In the genomic region with DNA sequence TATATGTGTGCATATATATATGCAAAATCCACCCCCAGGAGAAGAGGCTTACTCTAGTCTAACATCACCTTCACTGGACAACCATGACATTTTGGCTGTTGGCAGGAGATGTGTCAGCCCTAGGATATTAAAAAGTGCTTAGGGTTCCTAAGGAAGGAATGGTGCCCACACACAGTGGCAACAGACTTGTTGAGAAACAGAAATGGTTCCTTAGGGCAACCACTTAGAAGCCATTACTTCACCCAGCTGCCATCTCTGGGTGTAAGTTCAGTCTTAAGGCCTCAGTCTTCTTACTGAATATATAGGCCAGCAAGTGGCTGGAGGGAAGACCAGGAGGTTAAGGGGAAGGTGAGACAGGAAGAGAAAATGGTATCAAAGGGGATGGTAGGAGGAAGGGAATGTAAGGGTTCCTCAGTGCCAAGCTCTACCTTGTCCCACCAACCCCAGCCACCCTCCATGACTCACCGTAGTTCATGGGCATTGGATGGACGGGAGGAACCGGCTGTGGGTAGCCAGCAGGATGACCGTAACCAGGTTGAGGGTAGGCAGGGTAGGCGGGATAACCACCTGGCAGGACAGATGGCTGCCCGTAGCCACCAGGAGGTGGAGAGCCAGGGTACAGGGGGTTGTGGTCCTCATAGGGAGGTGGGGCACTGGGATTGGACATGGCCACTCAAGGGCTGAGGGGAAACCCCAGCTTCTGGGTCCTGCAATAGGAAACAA, we compare ENCODE assay signal across 7 mouse cellular contexts. TPM values are rescaled to one million over a fixed set of nuclear protein-coding genes. Genes with fewer than 3 reads are reported as not detected.
A peak's percentile ranks its signal among the peaks of the same experiment; 100 is the strongest.
DNase-seq lines count a peak whose midpoint lies in the region; ATAC-seq and TF ChIP-seq lines count a peak whose summit lies in the region.

No protein-coding gene starts in this region.

- H3K27me3 ChIP-seq in erythroblast, embryonic 14.5 days (ENCODE audit: control insufficient read depth), result no peaks in the 10 kb centered on the region
- H3K27me3 ChIP-seq in intestine, embryonic 15.5 days (replicated peaks), result no peaks in the 10 kb centered on the region
- H3K27me3 ChIP-seq in neural tube, embryonic 15.5 days (replicated peaks), result no peaks in the 10 kb centered on the region

- H3K4me3 ChIP-seq in left cerebral cortex, adult 2 months, result no peak overlapping the region
- peak overlapping the region; percentile 62 for H3K4me3 ChIP-seq in erythroblast, embryonic 14.5 days (replicated peaks)
- H3K4me3 ChIP-seq in intestine, embryonic 15.5 days (replicated peaks), result peak overlapping the region; percentile 27
- H3K4me3 ChIP-seq in neural tube, embryonic 15.5 days (replicated peaks), result no peak overlapping the region

- no peak for TF ChIP-seq CTCF in left cerebral cortex, adult 2 months (IDR thresholded peaks at IDR 0.05)

- peaks cover 71% of the 10 kb centered on the region for H3K36me3 ChIP-seq in erythroblast, embryonic 14.5 days (ENCODE audit: control insufficient read depth)
- peaks cover 20% of the 10 kb centered on the region for H3K36me3 ChIP-seq in intestine, embryonic 15.5 days
- H3K36me3 ChIP-seq in neural tube, embryonic 15.5 days, result peaks cover 24% of the 10 kb centered on the region

- no peak for DNase-seq in left cerebral cortex, adult 2 months (ENCODE audit: extremely low spot score in 1 of 2, low spot score in 2 of 2)
- no peak for DNase-seq in left cerebral cortex, postnatal 10 days (ENCODE audit: extremely low spot score in 1 of 2, low spot score in 2 of 2)
- DNase-seq in gastrocnemius, postnatal 25 days, result no peak
- no peak for DNase-seq in urinary bladder, postnatal 14 days (ENCODE audit: low spot score)

- intact Hi-C loops in left cerebral cortex, adult 2 months (cut with DNase I), result no loop called here
- intact Hi-C loops in left cerebral cortex, postnatal 10 days (cut with DNase I), result no loop called here

- no peak for ATAC-seq in intestine, embryonic 15.5 days
- ATAC-seq in neural tube, embryonic 15.5 days (ENCODE audit: low FRiP score), result peak; percentile 1; the same call in 1 of the 2 replicates

- peak overlapping the region; percentile 92 for H3K27ac ChIP-seq in left cerebral cortex, adult 2 months
- H3K27ac ChIP-seq in intestine, embryonic 15.5 days, result peak overlapping the region; percentile 100
- peak overlapping the region; percentile 83 for H3K27ac ChIP-seq in neural tube, embryonic 15.5 days (replicated peaks)

- 82% methylated on average over 6 of the region's 6 CpGs for WGBS in intestine, embryonic 15.5 days
- 94% methylated on average over 6 of the region's 6 CpGs for WGBS in neural tube, embryonic 15.5 days

- H3K4me1 ChIP-seq in erythroblast, embryonic 14.5 days (ENCODE audit: control insufficient read depth), result peaks cover 67% of the 10 kb centered on the region
- peaks cover 65% of the 10 kb centered on the region for H3K4me1 ChIP-seq in intestine, embryonic 15.5 days (replicated peaks)
- H3K4me1 ChIP-seq in neural tube, embryonic 15.5 days, result peaks cover 57% of the 10 kb centered on the region

- H3K9me3 ChIP-seq in erythroblast, embryonic 14.5 days (ENCODE audit: control insufficient read depth, low read length), result no peaks in the 10 kb centered on the region
- H3K9me3 ChIP-seq in intestine, embryonic 15.5 days, result no peaks in the 10 kb centered on the region
- no peaks in the 10 kb centered on the region for H3K9me3 ChIP-seq in neural tube, embryonic 15.5 days (replicated peaks)

- H3K4me2 ChIP-seq in intestine, embryonic 15.5 days (replicated peaks), result peak overlapping the region; percentile 68
- H3K4me2 ChIP-seq in neural tube, embryonic 15.5 days, result peak overlapping the region; percentile 35

- H3K9ac ChIP-seq in intestine, embryonic 15.5 days, result no peak overlapping the region
- no peak overlapping the region for H3K9ac ChIP-seq in neural tube, embryonic 15.5 days (replicated peaks)

RNA-seq across cellular contexts. Expression of a gene that starts 10.2 kb away (rescaled TPM):
- total RNA-seq in left cerebral cortex, adult 2 months (2021), result 100 to 1,000 TPM; 155 to 164 TPM
- total RNA-seq in left cerebral cortex, postnatal 10 days (2021), result 100 to 1,000 TPM; 109 to 124 TPM
- 10.0 and 10.9 TPM in 2 replicates for polyA plus RNA-seq in erythroblast, embryonic 14.5 days (2012)
- polyA plus RNA-seq in intestine, embryonic 15.5 days (2015; fragmentation: Nextera tagmentation; extraction: Ambion mirVana), result 120 and 127 TPM in 2 replicates
- 152 and 156 TPM in 2 replicates for polyA plus RNA-seq in neural tube, embryonic 15.5 days (2015; fragmentation: Nextera tagmentation; extraction: Ambion mirVana)
- 10 to 100 TPM; 56.7 to 58.0 TPM for total RNA-seq in gastrocnemius, postnatal 25 days (2021)

RNA-seq across cellular contexts. Expression of a gene that starts 10.4 kb away (rescaled TPM):
- 100 to 1,000 TPM; 140 to 143 TPM for total RNA-seq in left cerebral cortex, adult 2 months (2021)
- 100 to 1,000 TPM; 131 to 139 TPM for total RNA-seq in left cerebral cortex, postnatal 10 days (2021)
- polyA plus RNA-seq in erythroblast, embryonic 14.5 days (2012), result 12.2 and 15.5 TPM in 2 replicates
- polyA plus RNA-seq in intestine, embryonic 15.5 days (2015; fragmentation: Nextera tagmentation; extraction: Ambion mirVana), result 225 and 244 TPM in 2 replicates
- 209 and 236 TPM in 2 replicates for polyA plus RNA-seq in neural tube, embryonic 15.5 days (2015; fragmentation: Nextera tagmentation; extraction: Ambion mirVana)
- 10 to 100 TPM; 63.6 to 65.8 TPM for total RNA-seq in gastrocnemius, postnatal 25 days (2021)

RNA-seq across cellular contexts. Expression of a gene that starts 10.5 kb away (rescaled TPM):
- total RNA-seq in left cerebral cortex, adult 2 months (2021), result 10 to 100 TPM; 19.4 to 22.0 TPM
- 10 to 100 TPM; 10.4 to 11.2 TPM for total RNA-seq in left cerebral cortex, postnatal 10 days (2021)
- polyA plus RNA-seq in erythroblast, embryonic 14.5 days (2012), result 2.7 and 3.3 TPM in 2 replicates
- polyA plus RNA-seq in intestine, embryonic 15.5 days (2015; fragmentation: Nextera tagmentation; extraction: Ambion mirVana), result 54.9 and 64.3 TPM in 2 replicates
- 10.1 and 12.9 TPM in 2 replicates for polyA plus RNA-seq in neural tube, embryonic 15.5 days (2015; fragmentation: Nextera tagmentation; extraction: Ambion mirVana)
- 10 to 100 TPM; 28.5 to 36.6 TPM for total RNA-seq in gastrocnemius, postnatal 25 days (2021)

RNA-seq across cellular contexts. Expression of a gene that starts 16.5 kb away (rescaled TPM):
- not detected for total RNA-seq in left cerebral cortex, adult 2 months (2021)
- not detected for total RNA-seq in left cerebral cortex, postnatal 10 days (2021)
- not detected in 2 replicates for polyA plus RNA-seq in erythroblast, embryonic 14.5 days (2012)
- polyA plus RNA-seq in intestine, embryonic 15.5 days (2015; fragmentation: Nextera tagmentation; extraction: Ambion mirVana), result 3.1 and 3.3 TPM in 2 replicates
- 0.73 TPM in 1 of 2 replicates, not detected in the other for polyA plus RNA-seq in neural tube, embryonic 15.5 days (2015; fragmentation: Nextera tagmentation; extraction: Ambion mirVana)
- total RNA-seq in gastrocnemius, postnatal 25 days (2021), result not detected

RNA-seq across cellular contexts. Expression of a gene that starts 59.0 kb away (rescaled TPM):
- 100 to 1,000 TPM; 249 to 278 TPM for total RNA-seq in left cerebral cortex, adult 2 months (2021)
- 100 to 1,000 TPM; 316 to 324 TPM for total RNA-seq in left cerebral cortex, postnatal 10 days (2021)
- polyA plus RNA-seq in erythroblast, embryonic 14.5 days (2012), result 6.5 and 7.8 TPM in 2 replicates
- polyA plus RNA-seq in intestine, embryonic 15.5 days (2015; fragmentation: Nextera tagmentation; extraction: Ambion mirVana), result 518 and 584 TPM in 2 replicates
- polyA plus RNA-seq in neural tube, embryonic 15.5 days (2015; fragmentation: Nextera tagmentation; extraction: Ambion mirVana), result 393 and 423 TPM in 2 replicates
- total RNA-seq in gastrocnemius, postnatal 25 days (2021), result 10 to 100 TPM; 62.7 to 70.6 TPM

Comparison
In these comparisons a context has a peak if more than half of its experiments do, and no peak if none do; other contexts are left out.
1. H3K4me3 ChIP-seq: peak in erythroblast, embryonic 14.5 days (single experiment) and intestine, embryonic 15.5 days (single experiment); none in left cerebral cortex, adult 2 months (single experiment) and neural tube, embryonic 15.5 days (single experiment).
2. Peak in every context shown above with its lines, with median percentiles within 50 percentile points of each other: H3K27ac ChIP-seq.